Mouse (Mus musculus) erythroblast, embryonic 14.5 days (primary cell): ENCODE measurements around the gene Nup98. TPM values are rescaled to one million over a fixed set of nuclear protein-coding genes. Genes with fewer than 3 reads are reported as not detected.

Experiments
- H3K27me3 ChIP-seq: 2 replicates; pipeline ENCODE4 v1.6.1; 2012; ENCODE audit warnings: inconsistent platforms; ENCODE audit not compliant: control insufficient read depth
- H3K36me3 ChIP-seq: 2 replicates; pipeline ENCODE4 v1.6.1; 2012; ENCODE audit warnings: mild to moderate bottlenecking, inconsistent platforms; ENCODE audit not compliant: control insufficient read depth
- H3K4me1 ChIP-seq: 2 replicates; pipeline ENCODE4 v1.6.1; 2012; ENCODE audit warnings: inconsistent platforms; ENCODE audit not compliant: control insufficient read depth
- H3K4me3 ChIP-seq: replicated peaks from 2 replicates; pipeline ENCODE3; 2012; ENCODE audit warnings: moderate library complexity, mild to moderate bottlenecking, inconsistent platforms
- H3K9me3 ChIP-seq: 2 replicates; pipeline ENCODE4 v1.6.1; 2012; ENCODE audit warnings: low read length, inconsistent platforms, mixed read lengths; ENCODE audit not compliant: control insufficient read depth
- GATA1 ChIP-seq: IDR thresholded peaks from 2 replicates; pipeline ENCODE4 v1.6.1; 2012; ENCODE audit warnings: low read length, inconsistent platforms, mixed read lengths
- TAL1 ChIP-seq: IDR thresholded peaks from 3 replicates; pipeline ENCODE4 v1.6.1; 2012; ENCODE audit warnings: low read length, inconsistent platforms, mixed read lengths
- polyA plus RNA-seq: library from polyadenylated mRNA; stranded (reverse); fragments of >175 nt; gene quantifications from 2 replicates; pipeline ENCODE4 v1.2.3, GENCODE M21; 2012

Nup98 gene
- polyA plus RNA-seq, 1 experiment = 0.17 TPM

DNA sequence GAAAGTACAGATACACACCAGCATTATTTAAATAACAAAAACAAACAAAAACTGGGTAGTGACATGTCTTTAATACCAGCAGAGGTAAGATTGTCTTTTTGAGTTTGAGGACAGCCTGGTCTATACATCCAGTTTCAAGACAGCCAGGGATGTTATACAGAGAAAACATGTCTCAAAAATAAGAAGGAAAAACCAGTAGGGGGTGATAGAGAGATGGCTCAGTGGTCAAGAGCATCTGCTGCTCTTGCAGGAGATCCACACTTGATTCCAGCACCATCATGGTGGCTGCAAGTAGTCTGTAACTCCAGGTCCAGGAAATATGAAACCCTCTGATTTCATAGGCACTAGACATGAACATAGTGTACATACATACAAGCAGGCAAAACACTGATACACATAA, 39.7 kb downstream of the Nup98 start:
- TF ChIP-seq GATA1 (no peak), TAL1 (no peak)
- peaks cover 3% of the 10 kb centered on the region; the same call in 1 of the 2 replicates for H3K4me1 ChIP-seq
- H3K9me3 ChIP-seq = no peaks in the 10 kb centered on the region
- no peak overlapping the region for H3K4me3 ChIP-seq
- no peaks in the 10 kb centered on the region for H3K27me3 ChIP-seq
- H3K36me3 ChIP-seq = peaks cover 77% of the 10 kb centered on the region

DNA sequence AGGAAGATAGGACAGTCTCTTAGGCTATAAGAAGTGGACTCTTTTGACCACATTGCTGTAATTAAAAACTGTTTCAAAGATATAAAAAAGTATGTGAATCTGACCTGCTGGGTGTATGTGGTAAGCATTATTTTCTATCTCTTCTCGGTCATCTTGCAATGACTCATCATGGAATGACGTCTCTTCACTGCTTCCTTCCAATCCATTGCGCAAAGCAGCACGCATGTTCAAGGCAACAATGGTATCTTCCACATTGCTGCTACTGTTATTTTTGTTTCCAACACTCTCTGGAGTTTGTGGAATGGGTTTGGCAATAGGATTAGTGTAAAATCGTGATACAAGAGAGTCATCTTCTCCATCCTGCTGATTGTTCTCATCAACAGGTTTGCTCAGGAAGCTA, 56.3 kb downstream of the Nup98 start:
- Histone ChIP-seq H3K36me3 (peaks cover 93% of the 10 kb centered on the region), H3K4me3 (no peak overlapping the region), H3K27me3 (no peaks in the 10 kb centered on the region), H3K4me1 (no peaks in the 10 kb centered on the region), H3K9me3 (no peaks in the 10 kb centered on the region)
- TF ChIP-seq GATA1 = no peak
- TF ChIP-seq TAL1 = no peak

GRCm38 (mm10) chr7:102137898-102138297, 72.1 kb downstream of the Nup98 start:
- H3K36me3 ChIP-seq = peaks cover 96% of the 10 kb centered on the region
- H3K27me3 ChIP-seq = no peaks in the 10 kb centered on the region
- H3K9me3 ChIP-seq = no peaks in the 10 kb centered on the region
- TF ChIP-seq TAL1 (no peak), GATA1 (no peak)
- H3K4me1 ChIP-seq = no peaks in the 10 kb centered on the region
- H3K4me3 ChIP-seq = no peak overlapping the region

DNA sequence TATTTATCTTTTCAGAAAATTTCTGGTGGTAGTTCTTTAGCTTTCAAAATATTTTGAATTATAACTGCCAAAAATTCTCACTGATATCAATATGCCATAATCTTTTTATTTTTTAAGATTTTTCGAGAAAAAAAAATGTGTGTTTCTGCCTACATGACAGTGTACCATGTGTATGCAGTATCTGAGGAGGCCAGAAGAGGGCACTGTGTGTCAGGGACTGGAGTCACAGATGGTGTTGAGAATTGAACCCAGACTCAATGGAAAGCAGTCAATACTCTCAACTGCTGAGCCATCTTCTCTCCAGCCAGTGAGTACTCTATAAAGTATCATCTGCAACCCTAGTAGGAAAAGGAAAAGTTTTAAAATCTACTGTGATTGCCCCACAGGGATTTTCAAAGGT, 72.5 kb downstream of the Nup98 start:
- no peaks in the 10 kb centered on the region for H3K27me3 ChIP-seq

DNA sequence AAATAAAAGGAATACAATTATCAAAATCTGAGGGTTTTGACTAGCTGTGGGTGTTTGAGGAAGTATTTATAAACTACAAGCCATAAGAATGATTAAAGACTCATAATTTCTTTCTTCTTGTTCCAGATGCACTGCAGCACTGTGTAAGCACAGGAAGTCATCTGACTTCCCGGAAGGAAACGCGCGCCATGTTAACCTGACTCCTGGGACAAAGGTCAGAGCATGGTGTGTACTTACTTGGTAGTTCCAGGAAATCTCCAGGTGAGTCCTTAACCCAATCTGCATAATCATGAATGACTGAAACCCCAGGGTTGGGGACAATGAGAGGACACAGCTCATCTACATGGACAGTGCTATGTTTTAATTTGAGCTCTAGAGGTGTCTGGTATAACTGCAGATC, 77.6 kb downstream of the Nup98 start:
- Histone ChIP-seq H3K27me3 (no peaks in the 10 kb centered on the region), H3K4me3 (no peak overlapping the region), H3K4me1 (no peaks in the 10 kb centered on the region), H3K36me3 (peaks cover 95% of the 10 kb centered on the region), H3K9me3 (no peaks in the 10 kb centered on the region)
- TF ChIP-seq TAL1 (no peak), GATA1 (no peak)

More for the DNA sequence above, 72.5 kb downstream of the Nup98 start:
- no peak for TF ChIP-seq TAL1
- TF ChIP-seq GATA1 = no peak
- H3K4me3 ChIP-seq = no peak overlapping the region
- peaks cover 97% of the 10 kb centered on the region for H3K36me3 ChIP-seq
- no peaks in the 10 kb centered on the region for H3K9me3 ChIP-seq
- no peaks in the 10 kb centered on the region for H3K4me1 ChIP-seq

DNA sequence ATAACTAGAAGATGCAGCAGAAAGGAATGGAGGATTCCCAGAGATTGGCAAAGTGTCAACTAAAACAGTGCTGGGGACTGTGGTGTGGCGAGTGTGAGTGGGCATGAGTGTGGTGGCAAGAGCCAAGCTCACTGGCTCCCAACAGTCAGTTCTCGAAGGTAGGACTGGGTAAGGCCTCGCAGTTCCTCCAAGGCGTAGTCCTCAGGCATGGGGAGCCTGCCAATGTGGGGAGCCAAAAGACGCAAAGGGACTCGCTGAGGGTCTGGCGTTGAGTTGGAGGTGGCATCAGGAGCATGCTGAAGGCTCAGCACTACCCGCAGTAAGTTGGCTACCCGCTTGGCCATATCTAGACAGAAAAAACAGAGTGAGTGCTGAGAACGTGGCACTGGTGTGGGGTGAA, 89.7 kb downstream of the Nup98 start:
- H3K4me3 ChIP-seq = no peak overlapping the region
- H3K9me3 ChIP-seq = no peaks in the 10 kb centered on the region
- TF ChIP-seq GATA1 = no peak
- TF ChIP-seq TAL1 = no peak
- H3K4me1 ChIP-seq = no peaks in the 10 kb centered on the region
- H3K27me3 ChIP-seq = no peaks in the 10 kb centered on the region
- H3K36me3 ChIP-seq = peaks cover 71% of the 10 kb centered on the region

GRCm38 (mm10) chr7:102117382-102117781, 92.6 kb downstream of the Nup98 start:
- Histone ChIP-seq H3K36me3 (peaks cover 42% of the 10 kb centered on the region), H3K4me1 (peaks cover 12% of the 10 kb centered on the region), H3K9me3 (no peaks in the 10 kb centered on the region), H3K27me3 (peaks cover 6% of the 10 kb centered on the region), H3K4me3 (no peak overlapping the region)
- TF ChIP-seq TAL1 = no peak
- TF ChIP-seq GATA1 = no peak

DNA sequence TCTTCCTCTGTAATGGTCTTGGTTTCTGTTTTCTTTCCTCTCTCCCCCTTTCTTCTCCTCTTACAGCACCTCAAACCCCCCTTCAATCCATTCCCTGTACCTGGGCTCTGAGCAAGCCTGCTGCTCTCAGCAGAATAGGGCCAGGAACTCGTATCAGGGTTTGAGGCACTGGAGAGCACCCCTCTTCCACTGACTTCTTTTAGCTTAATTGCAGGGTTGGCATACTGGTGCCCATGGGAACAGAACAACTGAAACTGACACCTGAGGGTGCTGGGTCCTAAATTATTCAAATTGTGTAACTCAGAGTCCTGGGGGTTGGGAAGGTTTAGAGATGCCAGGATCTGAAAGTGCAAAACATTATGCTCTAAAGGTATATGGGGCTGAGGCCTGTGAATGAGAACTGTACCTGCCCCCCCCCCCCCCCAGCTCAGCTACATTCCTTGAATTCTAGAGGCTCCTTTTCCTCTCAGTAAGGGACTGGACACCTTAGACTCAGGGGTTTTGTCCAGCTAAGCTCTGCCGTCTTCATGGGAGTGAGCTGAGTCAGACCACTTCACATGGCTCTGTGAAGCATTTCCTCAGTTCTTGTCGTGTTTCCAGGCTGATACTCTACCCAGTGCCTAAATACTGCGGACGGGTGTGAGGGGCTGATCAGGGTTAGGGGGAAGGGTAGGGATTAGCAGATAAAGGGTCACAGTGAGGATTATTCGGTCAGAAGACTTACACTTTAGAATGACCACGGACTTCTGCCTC, 93.2 kb downstream of the Nup98 start, which contains the start of gene Chrna10:
Gene Chrna10 (minus strand): TSS at position 250 of the 753 bp plus-strand sequence.
- TF ChIP-seq TAL1 = no peak
- TF ChIP-seq GATA1 = no peak
- Histone ChIP-seq H3K27me3 (peaks cover 6% of the 10 kb centered on the region), H3K4me1 (peaks cover 12% of the 10 kb centered on the region), H3K36me3 (peaks cover 35% of the 10 kb centered on the region), H3K9me3 (no peaks in the 10 kb centered on the region), H3K4me3 (no peak within 1 kb of the TSS)

GRCm38 (mm10) chr7:102113151-102113729, 96.7 kb downstream of the Nup98 start:
- TF ChIP-seq GATA1 (no peak), TAL1 (no peak)
- H3K27me3 ChIP-seq = peaks cover 6% of the 10 kb centered on the region
- no peak overlapping the region for H3K4me3 ChIP-seq
- peaks cover 12% of the 10 kb centered on the region for H3K4me1 ChIP-seq
- no peaks in the 10 kb centered on the region for H3K9me3 ChIP-seq
- H3K36me3 ChIP-seq = peaks cover under 1% of the 10 kb centered on the region
